Mouse (Mus musculus): ENCODE data around the gene Ephb3.
A peak's percentile ranks its signal among the peaks of the same experiment; 100 is the strongest.

The Ephb3 gene

DNA sequence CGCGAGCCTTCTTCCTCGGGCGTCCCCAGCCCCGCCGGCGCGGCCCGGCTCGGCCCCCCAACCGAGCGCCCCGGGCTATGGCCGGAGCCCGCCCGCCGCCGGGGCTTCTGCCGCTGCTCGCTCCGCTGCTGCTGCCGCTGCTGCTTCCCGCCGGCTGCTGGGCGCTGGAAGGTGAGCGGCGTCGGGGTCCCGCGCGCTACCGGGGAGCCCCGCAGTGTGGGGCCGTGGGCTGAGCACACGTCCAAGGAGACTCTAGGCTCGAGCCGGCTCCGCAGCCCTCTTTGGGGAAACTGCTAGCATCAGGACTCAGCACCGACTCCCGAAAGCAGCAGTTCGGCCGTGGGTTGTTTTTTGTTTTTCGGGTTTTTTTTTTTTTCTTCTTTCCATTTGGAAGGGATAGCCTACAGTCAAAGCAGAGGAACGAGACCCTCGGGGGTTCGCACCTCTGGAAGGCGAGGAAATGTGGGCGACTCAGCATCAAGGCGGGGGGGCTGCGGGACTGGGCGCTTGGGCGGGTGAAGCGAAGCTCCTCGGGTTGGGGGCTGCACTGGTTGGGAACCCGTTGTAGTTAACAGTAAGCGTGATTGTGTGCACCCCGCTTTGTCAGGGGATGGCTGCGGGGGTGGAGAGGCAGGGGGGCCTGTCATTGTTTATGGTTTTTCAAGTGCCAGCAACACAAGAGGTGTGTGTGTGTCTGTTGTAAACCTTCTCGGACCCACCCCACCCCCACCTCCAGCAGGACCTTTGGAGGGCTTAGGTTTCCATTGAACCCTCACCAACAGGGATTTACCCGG lies 735 bp downstream of the Ephb3 start:
- DNase-seq (ENCODE audit: low spot score in 2 of 2), result no peak

DNA sequence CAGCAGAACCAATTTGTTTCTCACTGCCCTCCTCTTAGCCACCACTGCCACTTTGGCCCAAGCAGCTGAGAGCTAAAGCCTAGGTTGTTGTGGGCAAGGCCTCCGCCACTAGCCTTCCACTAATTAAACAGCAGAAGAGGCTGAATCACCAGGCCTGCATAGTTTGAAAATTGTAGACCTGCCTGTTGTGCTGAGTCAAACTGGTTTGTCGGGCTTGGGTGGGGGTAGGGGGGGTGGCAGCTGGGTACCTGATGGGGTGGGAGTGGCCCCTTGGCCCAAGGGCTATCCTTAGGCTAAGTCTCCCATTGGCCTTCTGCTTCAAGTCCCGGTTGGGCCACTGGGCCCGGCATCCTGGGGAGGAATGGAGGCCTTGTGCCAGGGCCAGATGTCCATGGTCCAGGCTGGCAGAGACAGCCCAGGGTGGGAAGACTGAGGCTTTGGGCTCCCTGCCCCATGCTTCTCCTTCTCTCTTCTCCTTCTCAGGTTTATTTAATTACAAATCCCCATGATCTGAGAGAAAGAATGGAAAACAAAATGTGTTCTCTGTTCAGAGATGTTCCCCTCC lies 3.5 kb downstream of the Ephb3 start:
- no peak for DNase-seq (ENCODE audit: low spot score in 2 of 2)

DNA sequence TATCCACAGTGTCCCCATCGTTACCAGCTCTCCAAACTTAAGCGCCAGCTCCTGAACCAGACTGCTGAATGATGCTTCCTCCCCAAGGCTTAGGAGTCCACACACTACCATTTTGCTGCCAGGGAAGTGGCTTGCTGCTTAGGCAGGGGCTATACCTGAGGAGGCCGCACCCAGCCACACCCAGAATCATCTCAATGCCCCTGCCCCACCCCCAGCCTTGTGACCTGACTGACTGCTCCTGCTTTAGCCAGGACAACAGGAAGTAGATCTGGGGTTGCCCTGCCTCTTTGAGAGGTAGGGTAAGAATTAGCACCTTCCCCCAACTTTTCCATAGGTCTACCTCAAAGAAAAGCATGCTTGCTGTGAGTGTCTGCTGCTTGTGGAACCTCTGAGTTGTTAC lies 4.7 kb downstream of the Ephb3 start:
- no peak for DNase-seq (ENCODE audit: low spot score in 2 of 2)

DNA sequence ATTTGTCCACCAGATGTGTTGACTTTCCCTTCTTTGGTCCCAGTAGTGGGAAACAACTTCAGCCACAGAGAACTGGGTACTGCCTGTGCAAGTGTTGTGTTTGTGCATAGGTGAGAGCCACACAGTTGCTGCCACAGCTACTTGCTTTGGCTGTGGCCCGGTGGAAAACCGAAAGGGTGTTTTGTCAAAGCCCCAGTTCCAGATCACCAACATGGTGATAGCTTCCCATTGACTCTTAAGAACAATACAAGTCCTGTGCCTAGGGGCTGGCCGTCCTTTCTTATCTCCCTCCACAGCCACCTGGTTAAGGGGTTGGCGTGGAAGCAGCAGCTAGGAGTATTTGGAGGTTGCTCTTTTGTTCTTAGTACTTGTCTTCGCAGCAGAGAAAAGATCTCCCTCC lies 5.6 kb downstream of the Ephb3 start:
- DNase-seq (ENCODE audit: low spot score in 2 of 2), result no peak

DNA sequence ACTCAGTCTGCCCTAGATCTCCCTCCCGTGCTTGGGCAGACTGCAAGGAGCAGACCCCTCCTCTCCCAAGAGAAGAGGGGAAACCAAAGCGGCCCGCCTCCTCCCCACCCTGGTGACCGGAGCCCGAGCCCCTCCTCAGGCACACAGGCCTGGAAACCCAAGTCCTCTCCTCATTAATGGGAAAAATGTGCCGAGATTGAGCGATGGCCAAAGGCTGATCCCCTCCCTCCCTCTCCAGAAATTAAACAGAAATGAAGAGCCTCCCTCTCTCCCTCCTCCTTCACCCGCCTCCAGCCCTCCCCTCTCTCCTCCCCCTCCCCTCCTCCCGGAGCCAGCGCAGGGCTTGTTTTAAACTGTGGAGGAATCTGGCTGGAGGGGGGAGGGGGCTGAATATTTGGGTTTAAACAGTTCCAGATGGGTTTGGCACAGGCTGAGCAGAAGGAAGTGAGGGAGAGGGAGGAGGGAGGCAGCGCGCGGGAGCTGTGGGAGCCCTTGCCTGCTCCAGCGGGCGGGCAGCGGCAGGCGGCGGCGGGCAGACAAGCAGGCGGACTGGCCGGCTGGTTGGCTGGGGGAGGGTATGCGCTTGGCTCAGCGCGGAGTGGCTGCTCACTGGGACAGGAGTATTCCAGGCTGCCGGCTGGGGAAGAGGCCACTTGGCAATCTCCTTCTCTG lies 6.2 kb downstream of the Ephb3 start:
- peak; percentile 46 to 79 for DNase-seq (ENCODE audit: low spot score in 2 of 2)

DNA sequence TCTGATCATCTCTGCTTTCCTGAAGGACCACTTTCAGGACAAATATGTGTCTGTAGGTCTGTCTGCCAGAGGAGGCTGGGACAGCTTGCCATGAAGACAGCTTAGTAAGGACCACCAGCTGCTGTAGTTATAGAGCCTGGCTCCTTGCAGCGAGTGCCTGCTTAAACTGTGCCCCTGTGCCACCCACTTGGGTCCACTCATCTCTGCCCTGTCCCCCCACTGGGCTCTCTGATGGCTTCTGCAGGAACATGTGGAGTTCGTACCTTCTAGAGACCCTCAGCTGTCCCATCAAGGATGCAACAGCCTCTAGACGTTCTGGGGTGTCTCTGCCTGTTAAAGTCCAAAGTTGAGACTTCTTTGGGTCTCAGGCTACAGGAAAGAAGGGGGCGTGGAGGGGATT lies 6.9 kb downstream of the Ephb3 start:
- DNase-seq (ENCODE audit: low spot score in 2 of 2), result no peak

DNA sequence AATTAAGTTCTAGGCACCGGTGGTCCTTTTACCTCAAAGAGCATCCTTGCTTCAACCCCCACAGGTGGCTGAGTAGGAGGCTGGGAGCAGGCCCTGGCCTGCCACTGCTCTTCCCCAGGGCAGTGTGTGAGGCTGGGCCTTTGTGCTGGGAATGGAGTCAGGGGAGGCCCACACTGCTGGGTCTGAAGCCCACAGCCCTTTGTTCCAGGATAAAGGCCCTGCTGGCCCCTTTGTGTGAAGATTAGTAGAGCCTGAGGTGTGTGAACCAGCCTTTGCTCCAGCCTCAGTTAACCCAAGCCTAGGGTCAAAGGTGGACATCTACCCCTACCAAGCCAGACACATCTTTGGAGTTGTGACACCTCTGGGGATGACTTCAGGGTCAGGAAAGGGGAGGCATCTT lies 7.8 kb downstream of the Ephb3 start:
- no peak for DNase-seq (ENCODE audit: low spot score in 2 of 2)

DNA sequence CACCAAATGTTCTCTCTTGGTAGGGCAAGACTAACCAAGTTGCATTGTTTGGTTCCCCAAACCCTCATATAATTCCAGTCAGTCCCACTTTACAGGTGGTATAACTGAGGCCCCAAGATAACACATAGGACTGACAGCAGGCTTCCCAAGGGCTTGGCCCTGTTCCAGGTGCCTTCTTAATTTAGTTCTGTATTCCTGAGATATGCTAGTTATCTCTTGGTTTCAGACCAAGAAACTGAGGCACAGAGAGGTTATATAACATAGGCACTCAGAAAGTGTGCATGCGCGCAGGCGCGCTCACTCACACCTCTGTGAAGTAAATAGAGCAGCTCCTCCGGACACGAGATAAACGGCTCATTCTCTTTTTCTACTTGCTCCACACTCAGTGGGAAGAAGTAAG lies 9.4 kb downstream of the Ephb3 start:
- DNase-seq (ENCODE audit: low spot score in 2 of 2), result no peak

DNA sequence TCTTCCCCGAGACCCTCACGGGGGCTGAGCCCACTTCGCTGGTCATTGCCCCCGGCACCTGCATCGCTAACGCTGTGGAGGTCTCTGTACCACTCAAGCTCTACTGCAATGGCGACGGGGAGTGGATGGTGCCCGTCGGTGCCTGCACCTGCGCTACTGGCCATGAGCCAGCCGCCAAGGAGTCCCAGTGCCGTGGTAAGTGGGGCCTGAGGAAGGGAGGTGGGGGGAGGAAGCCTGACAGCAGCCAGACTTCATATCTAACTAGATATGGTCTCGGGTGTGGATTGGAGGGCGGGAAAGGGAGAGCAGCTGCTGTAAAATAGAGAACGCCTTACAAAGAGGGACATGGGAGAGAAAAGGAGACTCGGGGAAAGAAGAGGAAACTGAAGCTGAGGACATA lies 10.2 kb downstream of the Ephb3 start:
- DNase-seq (ENCODE audit: low spot score in 2 of 2), result no peak

DNA sequence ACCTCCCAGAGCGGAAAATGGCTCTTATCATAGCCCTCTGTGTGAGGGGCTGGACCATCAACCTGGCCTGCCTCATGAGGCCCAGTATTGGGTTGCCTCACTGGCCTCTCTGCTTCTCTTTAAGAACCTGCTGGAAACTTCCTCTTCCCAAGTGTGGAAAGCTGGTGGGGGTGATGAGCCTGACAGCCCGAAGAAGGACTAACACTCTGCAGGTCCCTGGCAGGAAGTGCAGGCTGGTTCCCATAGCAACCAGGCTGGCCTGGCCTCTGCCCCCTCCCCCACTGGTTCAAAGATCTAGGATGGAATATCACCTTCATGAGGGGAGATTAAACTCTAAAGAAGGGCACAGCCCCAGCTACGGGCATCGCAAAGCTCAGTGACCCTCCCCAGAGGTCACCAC lies 11.5 kb downstream of the Ephb3 start:
- DNase-seq (ENCODE audit: low spot score in 2 of 2), result peak in 1 of 2 experiments; percentile 56

DNA sequence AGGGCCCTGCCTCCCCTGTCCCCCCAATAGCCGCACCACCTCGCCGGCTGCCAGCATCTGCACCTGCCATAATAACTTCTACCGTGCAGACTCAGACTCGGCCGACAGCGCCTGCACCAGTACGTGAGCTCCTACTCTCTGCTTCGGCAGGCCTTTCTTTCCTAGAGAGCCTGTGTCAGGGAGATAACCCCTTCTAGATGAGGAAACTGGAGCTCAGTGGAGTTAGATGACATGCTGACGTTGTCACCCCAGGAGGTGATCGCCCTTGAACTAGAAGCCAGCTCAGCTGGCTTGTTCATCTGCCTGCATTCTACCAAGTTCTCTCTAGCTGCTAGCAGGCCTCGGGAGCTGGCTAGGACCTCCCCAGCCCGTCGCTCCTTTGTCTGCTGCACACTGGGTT lies 12.7 kb downstream of the Ephb3 start:
- DNase-seq (ENCODE audit: low spot score in 2 of 2), result no peak

DNA sequence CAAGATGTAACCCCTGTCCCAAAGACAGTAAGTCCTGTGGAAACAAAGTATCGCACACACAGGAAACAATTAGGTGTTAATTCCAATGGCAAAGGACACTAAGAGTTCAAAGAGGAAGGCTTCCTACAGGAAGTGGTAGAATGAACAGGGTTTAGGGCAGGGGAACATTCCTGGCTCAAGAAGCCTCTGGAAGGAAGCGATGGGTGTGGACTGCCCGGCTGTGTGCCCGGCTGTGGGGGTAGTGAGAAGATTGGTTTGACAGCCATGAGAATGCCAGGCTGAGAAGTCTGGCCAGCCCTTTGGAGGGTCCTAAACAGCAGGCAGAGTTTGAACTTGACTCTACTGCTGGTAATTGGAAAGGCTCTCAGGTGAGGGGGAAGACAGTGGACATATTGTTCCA lies 15.1 kb downstream of the Ephb3 start:
- no peak for DNase-seq (ENCODE audit: low spot score in 2 of 2)

DNA sequence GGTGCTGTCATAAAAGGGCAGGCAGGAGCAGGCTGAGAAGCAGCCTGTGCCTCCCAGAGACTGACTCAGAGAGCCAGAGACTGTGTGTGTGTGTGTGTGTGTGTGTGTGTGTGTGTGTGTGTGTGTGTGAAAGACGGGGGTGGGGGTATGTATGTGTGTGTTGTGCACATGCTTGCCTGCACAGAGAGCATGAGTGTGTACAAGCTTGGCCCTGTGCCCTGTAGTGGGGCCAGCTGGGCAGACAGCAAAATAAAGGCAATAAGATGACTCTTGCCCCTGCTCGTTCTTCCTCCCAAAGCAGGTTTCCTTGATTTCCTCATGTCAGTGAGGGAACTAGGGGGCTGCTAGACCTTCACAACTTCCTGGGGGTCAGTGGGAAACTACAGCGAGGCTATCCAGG lies 18.5 kb downstream of the Ephb3 start:
- no peak for DNase-seq (ENCODE audit: low spot score in 2 of 2)

DNA sequence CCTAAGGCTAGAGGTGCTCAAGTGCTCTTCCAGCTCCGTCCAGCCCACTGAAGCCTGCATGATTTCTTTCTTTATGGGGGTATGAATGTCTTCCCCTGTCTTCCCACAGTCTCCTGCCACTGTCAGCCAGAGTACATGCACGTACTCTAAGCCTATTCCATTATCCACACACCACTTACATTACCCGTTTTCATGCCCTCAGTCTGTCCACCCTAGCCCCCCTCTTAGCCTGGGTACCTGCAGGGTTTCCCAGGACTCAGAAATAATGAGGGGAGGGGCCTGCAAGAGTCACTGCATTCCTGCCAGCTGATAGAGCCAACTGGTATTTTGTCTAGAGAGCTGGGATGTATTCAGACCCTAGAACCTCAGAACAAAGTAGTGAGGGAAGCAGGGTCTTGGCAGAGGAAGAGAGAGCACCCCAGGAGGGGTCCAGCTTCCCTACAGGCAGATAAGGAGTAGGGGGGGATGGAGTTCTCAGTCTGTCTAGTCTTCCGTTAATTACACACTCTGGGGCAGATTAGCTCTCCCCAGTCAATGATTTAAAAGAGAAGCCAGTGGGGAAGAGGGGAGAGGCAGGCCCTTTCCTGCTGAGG lies 20.2 kb downstream of the Ephb3 start:
- DNase-seq (ENCODE audit: low spot score in 2 of 2), result no peak

DNA sequence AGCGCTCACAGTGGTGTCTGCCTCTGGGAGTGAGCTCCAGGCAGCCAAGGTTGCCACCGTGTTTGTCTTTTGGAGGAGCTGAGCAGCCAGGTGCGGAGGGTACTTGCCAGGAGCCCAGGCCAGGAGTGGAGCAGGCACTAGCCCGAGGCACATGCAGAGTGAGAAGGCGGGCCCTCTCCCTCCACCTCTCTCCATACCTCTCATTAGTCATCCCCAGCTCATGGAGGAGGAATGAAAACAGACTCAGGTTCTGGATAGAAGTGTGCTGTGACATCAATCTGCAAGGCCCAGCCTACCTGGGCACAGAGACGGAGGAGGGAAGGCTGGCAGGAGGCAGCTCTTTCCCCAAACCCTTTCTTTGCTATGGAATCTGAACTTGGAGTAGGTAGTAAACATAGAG lies 22.1 kb downstream of the Ephb3 start:
- no peak for DNase-seq (ENCODE audit: low spot score in 2 of 2)

DNA sequence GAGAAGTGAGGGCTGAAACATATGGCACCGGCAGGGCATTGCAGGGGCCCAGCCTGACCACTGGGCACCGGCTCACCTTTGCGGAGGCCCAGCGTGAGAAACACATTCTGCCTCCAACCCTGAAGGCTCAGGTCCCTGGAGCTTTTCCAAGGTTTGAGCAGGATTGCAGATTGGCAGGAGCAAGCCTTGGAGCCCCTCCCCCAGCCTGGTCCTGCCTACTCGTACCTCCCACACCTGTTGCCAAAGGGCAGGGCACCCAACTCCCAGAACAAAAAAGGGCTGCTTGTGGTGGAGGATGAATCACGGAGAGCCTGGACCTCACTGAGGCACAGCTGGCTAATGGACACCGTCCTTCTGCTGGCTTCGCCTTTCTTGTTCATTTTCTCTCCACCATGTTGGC lies 30.6 kb downstream of the Ephb3 start:
- DNase-seq (ENCODE audit: low spot score in 2 of 2), result no peak

DNA sequence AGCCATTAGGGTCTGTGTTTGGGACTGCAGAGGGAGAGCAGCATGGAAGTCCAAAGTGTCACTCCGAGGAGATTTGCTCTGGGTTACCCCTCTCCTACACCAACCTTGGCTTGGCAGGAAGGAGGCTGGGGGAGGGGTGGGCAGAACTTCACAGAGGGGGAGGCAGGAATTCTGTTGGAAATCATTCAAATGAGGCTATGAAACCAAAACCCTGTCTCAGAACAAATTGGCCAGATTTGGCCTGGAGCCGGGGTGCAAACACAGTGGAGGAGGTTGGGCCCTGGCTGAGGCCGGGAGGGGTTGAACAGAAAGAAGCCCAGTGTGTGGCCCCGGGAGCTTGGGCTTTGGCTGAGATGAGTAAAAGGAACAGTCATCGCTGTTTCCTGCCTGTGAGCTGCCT lies 34.2 kb downstream of the Ephb3 start:
- DNase-seq (ENCODE audit: low spot score in 2 of 2), result peak in 1 of 2 experiments; percentile 32

DNA sequence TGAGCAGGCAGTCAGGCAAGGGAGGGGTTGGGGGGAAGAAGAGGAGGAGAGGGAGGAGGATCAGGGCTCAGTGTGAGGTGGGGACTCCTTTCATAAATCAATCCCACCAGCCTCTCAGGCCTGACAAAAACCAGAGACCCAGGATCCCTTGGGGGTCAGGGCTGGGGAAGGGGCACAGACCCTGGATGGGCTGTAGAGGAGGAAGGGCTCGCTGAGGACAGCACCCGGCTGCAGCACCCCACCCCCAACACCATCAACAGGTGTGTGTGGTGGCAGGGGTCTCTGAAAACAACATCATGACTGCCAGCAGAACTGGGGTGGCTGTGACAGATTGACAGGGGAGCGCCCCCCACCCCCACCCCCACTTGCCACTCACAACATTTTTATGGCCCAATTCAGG lies 36.0 kb downstream of the Ephb3 start:
- DNase-seq (ENCODE audit: low spot score in 2 of 2), result no peak

DNA sequence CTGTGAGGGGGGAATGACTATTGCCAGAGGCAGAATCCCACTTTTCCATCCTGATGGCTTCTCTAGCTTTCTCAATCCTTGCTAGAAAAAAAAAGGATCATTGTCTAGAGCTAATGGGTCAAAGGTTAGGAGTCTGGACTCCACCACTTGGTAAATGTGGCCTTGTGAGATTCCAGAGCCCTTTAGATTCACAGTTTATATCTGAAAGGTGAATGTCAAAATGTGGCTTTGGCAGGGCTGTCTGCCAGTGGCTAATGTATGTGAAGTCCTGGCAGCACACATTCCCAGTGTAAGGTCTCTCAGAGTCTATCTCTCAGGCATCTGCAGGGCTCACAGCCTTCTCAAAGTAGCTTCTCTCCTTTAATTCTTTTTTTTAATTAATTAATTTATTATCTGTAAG lies 36.5 kb downstream of the Ephb3 start:
- no peak for DNase-seq (ENCODE audit: low spot score in 2 of 2)

DNA sequence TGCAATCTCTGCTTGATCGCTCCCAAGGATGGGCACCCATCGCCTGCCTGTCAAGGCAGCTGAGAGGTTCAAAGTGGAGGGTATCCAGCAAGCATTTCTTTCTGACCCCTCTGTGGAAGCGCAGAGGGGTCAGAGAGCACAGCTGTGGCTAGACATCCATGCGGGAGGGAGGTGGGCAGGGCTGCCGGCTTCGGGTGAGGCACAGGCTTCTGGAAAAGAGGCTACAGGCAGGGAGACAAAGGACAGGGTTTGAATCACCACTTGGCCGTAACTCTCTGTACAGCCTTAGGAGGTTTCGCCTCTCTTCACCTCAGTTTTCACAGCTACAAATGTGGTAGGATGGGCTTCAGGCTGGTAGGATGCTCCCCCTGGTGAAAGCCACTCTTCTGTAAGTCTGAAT lies 38.4 kb downstream of the Ephb3 start:
- DNase-seq (ENCODE audit: low spot score in 2 of 2), result no peak

DNA sequence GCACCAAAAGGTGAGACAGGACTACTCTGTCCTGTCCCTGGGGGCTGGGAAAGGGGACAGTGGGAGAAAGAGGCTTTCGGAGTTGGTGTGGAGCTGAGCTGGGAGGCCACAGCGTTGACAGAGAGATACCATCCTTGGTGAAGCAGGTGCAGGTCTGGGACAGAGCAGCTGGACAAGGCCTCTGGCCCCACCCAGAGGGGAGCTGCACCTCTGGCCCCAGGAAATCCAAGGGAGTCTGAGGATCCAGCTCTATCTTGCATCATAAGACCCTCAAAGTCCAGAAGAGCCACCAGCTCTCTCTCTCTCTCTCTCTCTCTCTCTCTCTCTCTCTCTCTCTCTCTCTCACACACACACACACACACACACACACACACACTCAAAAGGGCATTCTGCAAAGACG lies 40.2 kb downstream of the Ephb3 start:
- DNase-seq (ENCODE audit: low spot score in 2 of 2), result no peak

DNA sequence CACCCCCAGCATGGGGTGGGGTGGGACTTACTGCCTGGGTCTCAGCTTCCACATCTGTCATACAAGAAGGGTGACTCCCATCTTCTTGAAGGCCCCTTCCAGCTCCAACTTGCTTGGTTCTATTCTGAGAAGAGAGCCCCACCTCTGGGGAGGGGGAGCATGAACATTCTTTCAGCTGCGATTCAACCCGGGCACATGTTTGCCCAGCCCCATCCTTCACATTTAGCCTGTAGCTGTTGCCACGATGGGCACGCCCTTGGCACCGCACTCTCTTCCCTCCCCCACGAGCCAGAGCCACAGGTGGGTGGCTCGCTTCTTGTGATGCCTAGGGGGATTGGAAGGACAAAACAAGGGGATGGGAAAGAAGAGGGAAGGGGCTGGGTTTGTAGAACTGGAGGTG lies 40.8 kb downstream of the Ephb3 start:
- no peak for DNase-seq (ENCODE audit: low spot score in 2 of 2)

DNA sequence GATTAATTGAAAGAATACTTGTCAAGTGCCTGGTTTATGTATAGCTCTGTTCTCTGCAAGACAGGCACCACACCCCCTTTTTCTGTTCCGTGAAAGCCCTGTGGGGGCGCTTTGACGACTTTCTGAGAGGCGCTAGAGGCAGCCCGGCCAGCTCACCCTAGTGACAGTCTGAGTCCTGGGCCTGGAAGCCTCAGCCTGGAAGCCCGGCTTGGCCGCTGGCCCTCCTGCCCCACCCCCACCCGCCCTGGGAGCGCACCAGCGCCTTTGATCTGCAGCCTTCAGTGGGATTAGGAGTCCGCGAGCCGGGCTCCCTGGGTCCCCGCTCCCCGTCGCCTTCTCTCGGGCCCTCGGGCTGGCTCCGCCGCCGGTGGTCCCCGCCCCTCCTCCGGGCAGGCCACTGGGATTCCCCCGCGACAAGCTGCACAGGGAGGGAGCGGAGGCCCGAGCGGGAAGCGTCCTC lies 41.4 kb downstream of the Ephb3 start:
- DNase-seq (ENCODE audit: low spot score in 2 of 2), result peak; percentile 75 to 84
